Mouse (Mus musculus) embryo, embryonic 11 days (tissue): ENCODE measurements around the gene Efhc2.

Experiments used
- DNase-seq: peaks from one replicate; pipeline ENCODE4 v3.0.0-alpha.2; 2015

Efhc2 gene

DNA sequence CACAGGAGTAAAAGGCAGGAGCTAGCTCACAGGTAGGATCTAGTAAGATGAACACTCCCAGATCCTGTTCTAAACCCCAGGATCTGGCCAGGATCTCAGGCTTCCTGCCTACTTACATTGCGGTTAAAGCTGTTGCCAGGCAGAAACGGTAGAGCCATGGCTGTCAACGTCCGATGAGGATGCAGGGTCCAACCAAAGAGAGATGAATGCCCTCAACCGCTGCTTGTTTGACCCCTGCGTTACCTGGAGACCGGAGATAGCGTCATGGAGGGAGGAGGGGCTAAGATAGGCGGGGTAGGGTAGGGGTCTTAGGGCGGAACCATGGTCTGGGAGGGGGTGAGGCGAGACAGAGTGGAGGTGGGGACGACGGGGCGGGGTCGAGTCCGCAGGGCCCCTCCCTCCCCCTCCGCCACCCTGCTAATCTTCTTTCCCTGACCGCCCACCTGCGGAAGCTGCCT, at the start of gene Efhc2:
Efhc2 (minus strand) TSS at position 243 of the 458 bp plus-strand sequence.
- peak; percentile 37 for DNase-seq

DNA sequence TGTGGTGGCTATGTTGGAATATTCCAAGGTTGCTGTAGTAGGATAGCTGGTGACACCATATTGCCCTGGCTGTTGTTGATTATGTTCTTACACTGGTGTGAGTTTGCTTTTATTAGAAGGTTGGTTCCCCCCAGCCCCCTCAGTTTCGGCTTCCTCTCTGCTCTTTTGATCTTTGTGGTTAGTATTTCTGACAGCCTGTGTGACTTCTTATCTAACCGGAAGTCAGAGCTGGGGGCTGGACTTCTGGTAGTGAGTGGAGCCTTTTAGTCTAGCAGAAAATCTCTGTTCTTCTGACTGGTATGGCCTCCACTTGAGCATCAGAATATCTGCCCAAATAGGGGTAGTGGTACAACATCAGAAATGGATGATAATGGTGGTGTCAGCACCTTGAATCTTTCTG, 45.9 kb upstream of the Efhc2 start:
- DNase-seq = no peak

DNA sequence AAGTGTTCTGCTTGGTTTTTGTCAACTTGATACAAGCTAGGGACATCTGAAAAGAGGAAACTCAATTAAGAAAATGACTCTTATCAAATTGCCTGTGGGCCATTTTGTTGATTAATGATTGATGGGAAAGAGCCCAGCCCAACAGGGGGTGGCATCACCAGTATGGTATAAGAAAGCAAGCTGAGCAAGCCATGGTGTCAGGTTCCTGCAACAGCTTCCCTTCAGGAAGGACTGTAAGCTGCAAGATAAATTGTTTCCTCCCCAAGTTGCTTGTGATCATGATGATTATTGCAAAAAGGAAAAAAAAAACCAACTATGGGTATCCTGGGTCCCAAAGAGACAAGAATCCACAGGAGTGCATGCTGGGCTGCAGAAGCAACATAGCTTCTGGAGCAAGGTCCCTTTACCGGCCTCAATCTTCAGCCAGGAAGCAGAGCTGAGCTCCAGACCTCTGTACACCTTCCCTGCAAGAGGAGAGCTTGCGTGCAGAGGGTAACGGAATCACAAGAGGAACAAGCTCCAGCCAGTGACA, 18.8 kb downstream of the Efhc2 start:
- DNase-seq = no peak

DNA sequence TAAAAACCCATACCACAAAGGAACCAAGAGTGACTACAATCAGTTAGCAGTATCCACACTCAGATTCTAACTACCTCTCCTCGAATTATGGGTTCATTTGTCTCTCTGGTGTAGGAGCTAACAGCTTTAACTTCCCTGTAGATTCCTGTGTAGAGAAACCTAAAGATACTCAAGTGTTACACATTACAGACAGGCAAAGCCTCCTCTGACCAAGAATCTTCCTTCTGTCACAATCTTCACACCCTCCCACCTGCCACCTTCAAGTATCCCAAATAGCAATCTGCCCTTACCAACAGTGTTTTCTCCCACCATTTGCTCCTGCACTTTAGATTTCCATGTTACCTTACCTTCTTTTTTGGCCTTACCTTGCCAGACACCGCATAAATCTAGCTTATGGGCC, 35.3 kb downstream of the Efhc2 start:
- DNase-seq = no peak

DNA sequence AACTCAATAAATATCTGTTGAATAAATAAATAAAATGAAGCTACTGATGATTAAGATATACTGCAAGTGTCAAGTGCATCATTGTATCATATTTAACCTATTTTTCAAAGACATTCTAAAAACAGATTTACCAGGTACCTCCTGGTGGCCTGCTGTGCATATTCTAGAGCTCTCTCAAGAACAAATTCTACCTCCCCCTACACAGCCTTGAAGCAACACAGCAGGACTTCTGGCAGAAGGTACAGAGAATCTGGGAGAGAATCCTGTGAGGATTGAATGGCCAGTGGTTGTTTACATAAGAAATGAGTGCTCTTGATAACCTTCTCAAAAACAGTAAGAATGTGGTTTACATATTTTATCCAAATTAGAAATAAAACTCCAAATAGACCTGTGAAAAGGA, 94.0 kb downstream of the Efhc2 start:
- DNase-seq = no peak

- peak; percentile 5 for DNase-seq
These were observed 101.7 kb downstream of the Efhc2 start for GRCm38 (mm10) chrX:17217451-17217850.

DNA sequence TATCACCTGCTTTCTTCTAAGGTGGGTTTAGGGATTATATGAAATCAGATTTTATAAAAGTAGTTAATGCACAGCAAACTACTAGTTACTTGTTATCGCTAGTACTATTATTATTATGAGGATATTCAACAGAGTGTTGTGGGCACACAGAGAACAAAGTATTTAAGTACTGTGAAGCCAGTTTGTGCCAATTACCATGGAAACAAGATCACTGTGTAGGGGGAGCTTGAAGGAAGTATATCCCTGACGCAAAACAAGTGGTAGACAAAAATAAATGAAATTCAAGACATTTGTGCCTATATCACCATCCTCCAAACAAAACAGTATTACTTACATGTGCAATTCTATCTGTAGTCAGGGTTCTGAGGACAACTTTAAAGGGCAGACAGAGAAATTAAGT, 105.7 kb downstream of the Efhc2 start:
- no peak for DNase-seq

GRCm38 (mm10) chrX:17175748-17176147, 143.4 kb downstream of the Efhc2 start:
- no peak for DNase-seq

GRCm38 (mm10) chrX:17165638-17166037, 153.5 kb downstream of the Efhc2 start:
- no peak for DNase-seq
